In the genomic region with DNA sequence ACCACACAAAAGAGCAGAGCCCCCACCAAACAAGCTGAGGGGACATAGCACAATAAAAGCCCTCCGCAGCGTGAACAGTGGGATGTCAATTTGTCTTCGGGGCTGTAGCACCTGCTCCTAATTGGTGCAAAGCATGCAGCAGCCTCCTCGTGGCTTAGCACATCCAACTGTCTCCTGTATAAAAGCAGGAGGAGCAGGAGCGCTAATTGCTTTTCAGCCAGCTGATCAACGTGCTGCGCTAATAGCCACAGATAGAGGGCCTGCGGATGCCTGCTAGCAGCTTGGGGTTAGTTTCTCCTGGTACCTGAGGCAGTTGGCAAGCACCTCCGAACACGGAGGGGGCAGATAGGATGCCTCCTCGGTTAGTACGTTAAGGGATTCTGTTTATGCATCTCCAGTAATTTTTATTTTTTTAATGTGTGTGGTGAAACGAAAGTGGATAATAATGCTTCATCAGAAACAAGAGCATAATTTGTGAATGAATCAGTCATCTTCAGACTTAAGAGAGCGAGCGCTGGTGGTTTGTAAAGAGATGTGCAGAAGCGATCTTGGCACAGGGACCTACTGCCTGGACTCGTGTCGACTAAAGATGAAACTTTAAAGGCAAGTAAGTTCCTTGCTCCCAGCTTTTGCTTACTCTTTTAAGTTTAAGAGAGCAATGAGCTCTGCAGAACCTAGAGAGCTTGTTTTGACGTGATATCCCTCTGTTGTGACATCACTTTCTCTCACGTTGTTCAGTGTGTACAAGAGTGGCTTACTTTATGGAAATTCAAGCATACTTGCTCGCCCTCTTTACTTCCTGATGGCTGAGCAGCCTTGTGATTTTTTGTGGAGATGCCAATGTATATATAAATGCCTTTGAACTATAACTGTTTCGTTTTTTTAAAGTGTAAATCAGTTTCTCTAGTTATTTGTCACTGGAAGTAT, we compare ENCODE assay signal across 9 mouse cellular contexts.
DNase-seq lines count a peak whose midpoint lies in the region; ATAC-seq and TF ChIP-seq lines count a peak whose summit lies in the region.
"Had no signal": no experiment of that assay in that cellular context is flagged by ENCODE, and none has a peak within 500 bp of the region (broad histone marks: within the 10 kb centered on the region; RNA-seq: fewer than 3 reads in every experiment).

No protein-coding gene starts in this region.

- DNase-seq in heart, adult 11 months: peak; percentile 82
- DNase-seq in heart, postnatal 10 days: no peak
- peak; percentile 34 to 39 for DNase-seq in cerebellum, postnatal 36 days
- peak; percentile 37 for DNase-seq in hindbrain, embryonic 11.5 days (ENCODE audit: low spot score)
- no peak for DNase-seq in stomach, postnatal 0 days (ENCODE audit: low spot score)
- DNase-seq in heart, adult 18-20 months: no peak

- ATAC-seq in hindbrain, embryonic 11.5 days (ENCODE audit: low FRiP score): peak; percentile 87
- peak; percentile 94 for ATAC-seq in midbrain, embryonic 13.5 days
- no peak for ATAC-seq in stomach, postnatal 0 days (ENCODE audit: low FRiP score, low TSS enrichment)
- ATAC-seq in kidney, embryonic 16.5 days (ENCODE audit: low FRiP score, low TSS enrichment): no peak

- no peak overlapping the region for H3K9ac ChIP-seq in hindbrain, embryonic 11.5 days (ENCODE audit: low read depth, low read length)
- peak overlapping the region; percentile 52; the same call in 1 of the 2 replicates for H3K9ac ChIP-seq in midbrain, embryonic 13.5 days (replicated peaks)
- H3K9ac ChIP-seq in stomach, postnatal 0 days (ENCODE audit: low read length): no peak overlapping the region
- H3K9ac ChIP-seq in kidney, embryonic 16.5 days (replicated peaks; ENCODE audit: low read length): no peak overlapping the region
- H3K9ac ChIP-seq: liver, embryonic 14.5 days had no signal

- intact Hi-C loops in heart, postnatal 10 days (cut with DNase I): no loop called here

- H3K4me2 ChIP-seq in hindbrain, embryonic 11.5 days (replicated peaks; ENCODE audit: low read depth, low read length): peak overlapping the region; percentile 29
- H3K4me2 ChIP-seq in midbrain, embryonic 13.5 days (replicated peaks): peak overlapping the region; percentile 56
- no peak overlapping the region for H3K4me2 ChIP-seq in stomach, postnatal 0 days (replicated peaks; ENCODE audit: low read depth)
- H3K4me2 ChIP-seq in kidney, embryonic 16.5 days (replicated peaks; ENCODE audit: low read depth, low read length): no peak overlapping the region; the same call in 1 of the 2 replicates

- H3K27ac ChIP-seq in hindbrain, embryonic 11.5 days (ENCODE audit: low read depth, low read length): no peak overlapping the region
- H3K27ac ChIP-seq in midbrain, embryonic 13.5 days: no peak overlapping the region
- no peak overlapping the region for H3K27ac ChIP-seq in stomach, postnatal 0 days (replicated peaks)
- no peak overlapping the region for H3K27ac ChIP-seq in kidney, embryonic 16.5 days (ENCODE audit: low read length)
- H3K27ac ChIP-seq: liver, embryonic 14.5 days had no signal

- no peak overlapping the region for H3K4me3 ChIP-seq in hindbrain, embryonic 11.5 days (ENCODE audit: low read depth, low read length)
- peak overlapping the region; percentile 28 for H3K4me3 ChIP-seq in midbrain, embryonic 13.5 days (replicated peaks)
- H3K4me3 ChIP-seq in stomach, postnatal 0 days (ENCODE audit: low read depth, low read length): peak overlapping the region; percentile 6; the same call in 1 of the 2 replicates
- H3K4me3 ChIP-seq in kidney, embryonic 16.5 days (ENCODE audit: low read length): no peak overlapping the region

- no peaks in the 10 kb centered on the region for H3K27me3 ChIP-seq in hindbrain, embryonic 11.5 days (ENCODE audit: control insufficient read depth, insufficient read depth, low read length)
- H3K27me3 ChIP-seq in midbrain, embryonic 13.5 days: no peaks in the 10 kb centered on the region
- no peaks in the 10 kb centered on the region for H3K27me3 ChIP-seq in stomach, postnatal 0 days (ENCODE audit: control insufficient read depth, insufficient read depth, low read length)
- H3K27me3 ChIP-seq in kidney, embryonic 16.5 days (ENCODE audit: insufficient read depth, low read length): peaks cover 8% of the 10 kb centered on the region; the same call in 1 of the 2 replicates

- TF ChIP-seq CTCF in stomach, postnatal 0 days (IDR thresholded peaks at IDR 0.05; ENCODE audit: low read depth): peak; percentile 23; the same call in 1 of the 2 replicates

- WGBS in hindbrain, embryonic 11.5 days: 39% methylated on average over 22 of the region's 22 CpGs
- 30% methylated on average over 22 of the region's 22 CpGs for WGBS in midbrain, embryonic 13.5 days
- 33% methylated on average over 22 of the region's 22 CpGs for WGBS in stomach, postnatal 0 days
- WGBS in kidney, embryonic 16.5 days: 35% methylated on average over 22 of the region's 22 CpGs

- H3K4me1 ChIP-seq in hindbrain, embryonic 11.5 days (replicated peaks; ENCODE audit: control insufficient read depth, insufficient read depth, low read length): no peaks in the 10 kb centered on the region
- H3K4me1 ChIP-seq in midbrain, embryonic 13.5 days (replicated peaks): peaks cover 12% of the 10 kb centered on the region
- no peaks in the 10 kb centered on the region for H3K4me1 ChIP-seq in stomach, postnatal 0 days (replicated peaks; ENCODE audit: control insufficient read depth, insufficient read depth)
- no peaks in the 10 kb centered on the region for H3K4me1 ChIP-seq in kidney, embryonic 16.5 days (ENCODE audit: insufficient read depth, low read length)

- H3K36me3 ChIP-seq in hindbrain, embryonic 11.5 days (ENCODE audit: control insufficient read depth, insufficient read depth, low read length): no peaks in the 10 kb centered on the region
- H3K36me3 ChIP-seq in midbrain, embryonic 13.5 days: no peaks in the 10 kb centered on the region
- H3K36me3 ChIP-seq in stomach, postnatal 0 days (ENCODE audit: control insufficient read depth, insufficient read depth, low read length): no peaks in the 10 kb centered on the region
- H3K36me3 ChIP-seq in kidney, embryonic 16.5 days (ENCODE audit: insufficient read depth, low read length): no peaks in the 10 kb centered on the region

- no peak for TF ChIP-seq EP300 in stomach, postnatal 0 days (optimal IDR thresholded peaks at IDR 0.05)

- H3K9me3 ChIP-seq in hindbrain, embryonic 11.5 days (ENCODE audit: control insufficient read depth, low read length): no peaks in the 10 kb centered on the region
- no peaks in the 10 kb centered on the region for H3K9me3 ChIP-seq in midbrain, embryonic 13.5 days
- H3K9me3 ChIP-seq in stomach, postnatal 0 days (ENCODE audit: control insufficient read depth, low read length): no peaks in the 10 kb centered on the region
- no peaks in the 10 kb centered on the region for H3K9me3 ChIP-seq in kidney, embryonic 16.5 days (ENCODE audit: low read length)

Comparison
In these comparisons a context has a peak if more than half of its experiments do, and no peak if none do; other contexts are left out.
1. DNase-seq: peak in heart, adult 11 months (single experiment), cerebellum, postnatal 36 days (2 of 2) and hindbrain, embryonic 11.5 days (single experiment); none in heart, postnatal 10 days (0 of 2), stomach, postnatal 0 days (single experiment) and heart, adult 18-20 months (0 of 2).
2. ATAC-seq: peak in hindbrain, embryonic 11.5 days (single experiment) and midbrain, embryonic 13.5 days (single experiment); none in stomach, postnatal 0 days (single experiment) and kidney, embryonic 16.5 days (single experiment).
3. H3K4me2 ChIP-seq: peak in hindbrain, embryonic 11.5 days (single experiment) and midbrain, embryonic 13.5 days (single experiment); none in stomach, postnatal 0 days (single experiment) and kidney, embryonic 16.5 days (single experiment).
4. H3K4me3 ChIP-seq: peak in midbrain, embryonic 13.5 days (single experiment) and stomach, postnatal 0 days (single experiment); none in hindbrain, embryonic 11.5 days (single experiment) and kidney, embryonic 16.5 days (single experiment).